Mouse (Mus musculus) embryo, embryonic 9.5 days (tissue): ENCODE results near the gene Pparg.

Source experiments
- DNase-seq: peaks from one replicate; pipeline ENCODE4 v3.0.0-alpha.2; 2017; ENCODE audit errors: extremely low spot score

The Pparg gene

DNA sequence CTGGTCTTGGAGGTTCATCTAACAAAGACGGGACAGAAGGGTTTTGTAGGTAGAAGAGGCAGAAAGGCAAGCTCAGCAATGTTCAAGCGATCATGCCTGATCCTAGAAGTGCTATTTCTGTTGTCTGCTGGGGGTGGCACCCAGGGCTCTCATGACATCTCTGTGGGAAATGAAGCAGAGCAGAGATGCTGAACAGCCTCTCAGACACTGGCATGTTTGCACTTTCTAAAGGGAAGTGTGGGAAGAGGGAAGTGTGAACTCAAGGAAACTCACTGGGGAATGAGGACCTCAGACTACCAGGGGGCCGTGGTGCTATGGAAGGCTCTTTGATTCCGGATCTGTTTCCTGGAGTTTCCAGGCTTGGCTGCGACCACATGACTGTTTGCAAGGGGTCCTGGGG lies 144.2 kb downstream of the Pparg start:
- no peak for DNase-seq

DNA sequence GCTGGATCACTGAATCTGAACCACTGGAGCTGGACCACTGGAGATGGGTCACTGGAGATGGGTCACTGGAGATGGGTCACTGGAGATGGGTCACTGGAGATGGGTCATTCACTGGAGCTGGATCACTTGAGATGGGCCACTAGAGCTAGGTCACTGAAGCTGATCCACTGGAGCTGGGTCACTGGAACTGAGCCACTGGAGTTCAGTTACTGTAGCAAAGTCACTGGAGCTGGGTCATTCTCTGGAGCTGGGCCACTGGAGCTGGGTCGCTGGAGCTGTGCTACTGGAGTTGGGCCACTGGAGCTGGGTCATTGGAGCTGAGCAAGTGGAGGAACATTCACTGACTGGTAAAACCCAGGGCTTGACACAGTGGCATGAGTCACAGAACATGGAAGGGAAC lies 145.7 kb downstream of the Pparg start:
- DNase-seq = no peak

DNA sequence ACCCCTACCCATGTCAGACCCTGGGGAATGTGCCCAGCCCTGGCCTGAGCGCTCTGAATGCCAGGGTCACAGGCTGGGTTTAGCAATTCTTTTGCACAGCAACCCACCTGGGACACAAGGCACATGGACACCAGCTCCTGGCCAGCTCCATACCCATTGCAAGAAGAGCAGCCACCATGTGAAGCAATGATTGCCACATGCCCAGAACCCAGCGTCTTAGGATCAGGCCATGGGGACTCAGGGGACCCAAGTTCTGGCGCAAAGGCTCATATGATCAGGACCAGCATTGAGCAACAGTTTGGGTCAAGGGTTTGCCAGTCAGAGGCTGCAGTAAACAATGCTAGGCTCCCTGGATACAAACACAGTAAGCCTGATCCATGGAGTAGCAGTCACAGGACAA lies 150.7 kb downstream of the Pparg start:
- no peak for DNase-seq

DNA sequence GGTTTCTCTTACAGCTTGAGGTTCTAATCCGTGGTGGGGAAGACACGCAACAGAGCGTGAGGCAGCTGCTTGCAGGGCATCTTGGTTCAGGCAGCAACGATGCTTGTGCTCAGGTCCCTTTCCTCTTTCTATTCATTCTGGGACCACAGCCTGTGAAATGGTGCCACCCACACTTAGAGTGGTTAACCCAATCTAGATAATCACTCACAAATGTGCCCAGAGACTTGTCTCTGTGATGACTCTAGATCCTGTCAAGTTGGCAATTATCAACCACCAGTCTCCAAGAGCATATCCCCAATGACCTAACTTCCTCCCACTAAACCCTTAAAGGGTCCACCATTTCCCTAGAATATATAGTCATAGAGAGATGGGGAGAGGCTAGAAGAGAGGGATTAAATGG lies 152.5 kb downstream of the Pparg start:
- no peak for DNase-seq

DNA sequence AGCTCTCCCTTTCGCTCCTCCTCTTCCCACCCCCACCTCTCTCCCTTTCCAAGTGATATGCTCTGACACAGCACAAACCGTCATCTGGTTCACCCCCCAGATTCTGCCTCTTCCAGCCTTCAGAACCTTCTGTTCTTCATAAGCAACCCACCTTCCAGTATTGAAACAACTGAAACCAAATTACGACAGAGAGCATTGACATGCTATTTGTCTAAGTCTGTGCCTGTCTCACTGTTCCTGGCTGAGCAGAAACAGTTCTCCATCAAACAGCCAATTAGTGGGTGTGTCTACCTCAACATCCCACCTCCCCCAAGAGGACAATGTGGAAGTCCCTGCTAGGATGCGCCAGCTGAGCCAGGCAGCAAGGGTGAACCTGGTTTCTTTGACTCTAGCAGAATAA lies 157.2 kb downstream of the Pparg start:
- no peak for DNase-seq

DNA sequence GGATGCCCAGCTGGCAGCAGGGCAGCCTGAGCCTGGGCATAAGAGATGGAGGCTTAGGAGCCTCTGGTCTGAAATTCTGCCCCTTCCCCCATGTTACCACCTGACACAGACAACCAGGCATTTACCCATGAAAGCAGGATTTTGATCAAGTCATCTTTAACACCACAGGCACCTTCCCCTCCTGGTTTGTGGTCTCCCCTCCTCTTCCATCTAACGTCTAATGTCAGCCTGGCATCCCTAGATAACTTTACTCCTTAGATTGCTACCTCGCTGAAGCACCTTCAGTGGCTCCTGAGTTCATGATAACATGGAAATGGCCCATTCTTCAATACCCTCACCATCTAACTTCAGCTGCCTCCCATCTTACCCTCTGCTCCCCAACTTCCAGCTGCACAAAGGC lies 157.6 kb downstream of the Pparg start:
- DNase-seq = no peak

DNA sequence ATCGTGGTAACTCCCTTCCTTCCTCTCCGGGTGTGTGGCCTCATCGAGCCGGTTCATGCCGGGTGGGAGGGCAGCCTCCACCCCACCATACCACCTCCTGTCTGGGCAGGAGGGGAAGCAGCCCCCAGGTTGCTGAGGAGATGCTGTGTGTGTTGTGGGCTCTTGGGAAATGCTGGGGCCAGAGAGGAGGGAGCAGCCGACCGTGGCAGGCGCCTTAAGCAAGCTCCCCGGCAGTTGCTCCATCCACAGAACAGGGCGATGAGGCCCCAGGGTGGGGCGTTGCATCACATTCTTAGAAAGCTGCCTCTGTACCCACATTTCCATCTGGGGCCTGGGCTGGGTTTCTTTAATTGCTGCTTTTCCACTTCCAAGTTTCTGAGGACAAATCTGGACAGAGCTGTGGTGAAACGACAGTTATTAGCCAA lies 158.5 kb downstream of the Pparg start:
- no peak for DNase-seq

DNA sequence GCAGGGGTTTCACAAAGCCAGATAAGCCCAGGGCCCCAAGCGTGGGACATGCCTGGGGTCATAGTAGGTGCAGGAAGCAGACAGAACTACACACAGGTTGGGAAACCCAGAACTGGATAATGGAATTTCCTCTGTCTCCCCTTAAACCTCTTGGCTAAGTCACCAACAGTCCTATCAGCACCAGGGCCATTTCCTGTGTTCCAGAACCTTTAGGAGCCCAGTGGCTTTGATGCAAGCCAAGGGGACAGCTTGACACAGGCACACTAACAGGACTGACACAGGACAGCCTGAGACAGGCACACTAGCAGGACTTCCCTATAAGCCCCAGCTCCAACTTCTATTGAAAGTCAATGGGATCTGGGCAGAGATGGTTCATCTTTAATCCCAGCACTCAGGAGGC lies 161.2 kb downstream of the Pparg start:
- DNase-seq = no peak

DNA sequence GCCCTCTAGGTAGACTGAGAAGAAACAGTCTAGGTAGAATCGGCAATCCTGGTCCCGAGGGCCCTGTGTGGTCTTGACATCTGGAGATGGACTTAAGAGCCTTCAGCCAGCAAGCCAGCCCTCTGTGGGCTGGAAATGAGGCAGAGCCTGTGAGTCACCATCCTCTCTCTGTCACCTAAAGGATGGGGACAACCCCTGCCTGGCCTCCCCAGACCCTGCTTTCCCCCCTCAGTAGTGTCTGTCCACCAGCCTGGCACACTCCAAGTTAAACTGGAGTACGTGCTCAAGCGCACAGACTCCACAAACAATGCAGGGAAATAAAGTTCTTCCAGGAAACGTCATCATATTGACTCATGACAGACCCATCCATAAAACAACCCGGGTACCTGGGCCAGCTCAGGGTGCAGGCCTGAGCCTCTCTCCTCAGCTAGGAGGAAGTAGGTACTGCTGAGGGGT lies 162.0 kb downstream of the Pparg start:
- DNase-seq = no peak

DNA sequence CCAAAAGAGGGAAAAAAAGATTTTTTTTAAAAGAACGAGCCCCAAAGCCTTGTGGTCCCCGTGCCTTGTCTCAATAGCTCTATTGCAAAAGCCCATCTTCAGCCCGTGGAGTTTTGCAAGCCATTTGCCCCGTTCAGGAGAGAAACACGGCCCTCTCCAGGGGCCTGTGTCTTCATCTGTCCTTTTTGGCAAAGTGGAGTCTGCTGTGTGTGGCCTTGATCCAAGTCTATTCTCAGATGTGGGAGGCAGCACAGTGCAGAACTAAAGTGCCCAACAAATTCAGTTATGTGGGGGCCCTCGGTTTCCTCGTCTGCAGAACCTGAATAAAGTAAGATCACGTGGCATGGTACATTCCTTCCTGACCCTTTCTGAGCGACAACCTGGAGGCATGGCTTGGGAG lies 162.4 kb downstream of the Pparg start:
- no peak for DNase-seq

DNA sequence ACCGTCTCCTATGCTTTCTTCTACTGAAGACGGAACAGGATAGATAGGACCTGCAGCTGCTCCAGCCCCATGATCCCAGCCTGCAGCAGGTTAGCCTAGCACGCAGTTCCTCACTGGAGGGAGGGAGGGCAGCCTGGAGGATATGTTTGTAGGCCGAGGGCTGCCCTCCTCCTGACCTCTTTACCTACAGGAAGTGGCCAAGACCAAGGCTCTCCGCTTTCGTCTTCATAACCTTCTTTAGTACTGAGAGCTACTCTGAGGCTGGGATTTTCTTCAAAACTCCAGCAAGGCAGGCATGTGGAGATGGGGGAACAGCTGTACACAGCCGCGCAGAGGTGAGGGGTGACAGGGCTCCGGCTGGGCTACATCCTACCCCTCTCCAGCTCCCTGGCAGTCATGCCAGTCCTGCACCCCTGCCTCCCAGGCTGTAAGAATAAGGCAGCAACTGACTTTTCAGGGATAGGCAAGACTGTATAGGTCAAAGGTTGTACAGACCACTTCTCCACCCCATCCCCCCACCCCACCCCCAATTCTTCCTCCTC lies 163.8 kb downstream of the Pparg start:
- no peak for DNase-seq

DNA sequence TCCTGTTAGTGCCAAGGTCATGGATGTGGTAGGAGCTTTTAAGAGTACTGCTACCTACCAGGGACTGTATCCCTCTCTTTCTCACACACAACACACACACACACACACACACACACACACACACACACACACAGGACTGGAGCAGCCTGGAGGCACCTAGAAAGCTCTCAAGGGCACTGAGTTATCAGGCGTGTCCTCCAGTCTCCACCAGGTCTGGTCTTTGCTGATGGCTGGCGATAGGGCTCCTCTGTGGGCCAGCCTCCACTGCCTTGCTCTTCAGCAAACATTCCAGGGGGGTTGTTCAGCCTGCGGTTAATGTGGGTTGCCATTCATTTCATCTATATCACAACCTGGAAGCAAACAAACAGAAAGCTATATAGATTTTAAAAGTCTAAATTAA lies 166.7 kb downstream of the Pparg start:
- DNase-seq = no peak

DNA sequence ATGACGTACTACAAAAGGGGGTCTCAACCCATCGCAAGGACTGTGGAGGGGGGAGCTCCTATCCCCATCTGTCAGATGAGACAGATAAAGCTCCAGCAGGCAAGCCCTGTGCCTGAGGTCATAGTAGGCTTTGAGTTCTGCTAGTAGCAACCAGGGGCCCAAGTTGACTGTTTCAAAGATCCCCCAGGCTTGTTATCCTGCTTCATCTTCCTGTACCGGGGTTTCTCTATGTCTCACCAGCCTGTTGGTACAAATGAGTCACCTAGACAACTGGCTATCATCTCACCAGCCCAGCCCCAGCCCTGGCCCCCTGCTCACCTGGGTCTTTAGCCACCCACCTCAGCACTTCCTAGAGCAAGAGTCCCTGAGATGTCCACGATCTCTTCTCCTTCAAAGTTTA lies 167.6 kb downstream of the Pparg start:
- DNase-seq = no peak

DNA sequence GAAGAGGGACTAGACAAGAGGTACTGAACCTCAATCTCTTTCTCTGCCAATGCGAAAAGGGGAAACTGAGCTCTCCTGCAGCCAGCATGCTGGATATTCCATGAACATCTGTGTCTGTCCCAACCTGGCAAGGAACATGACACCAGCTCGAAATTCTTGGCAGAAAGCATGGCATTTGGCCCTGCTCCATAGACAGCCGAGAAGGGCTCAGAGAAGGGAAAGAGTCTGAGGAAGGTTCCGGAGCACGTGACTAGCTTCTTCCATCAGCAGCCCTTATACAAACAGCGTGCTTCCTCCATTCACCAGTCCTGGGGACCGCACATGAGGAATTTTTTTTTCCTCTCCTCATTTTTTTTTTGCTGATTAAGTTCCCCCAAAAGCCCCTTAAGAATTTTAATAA lies 173.9 kb downstream of the Pparg start:
- DNase-seq = no peak

DNA sequence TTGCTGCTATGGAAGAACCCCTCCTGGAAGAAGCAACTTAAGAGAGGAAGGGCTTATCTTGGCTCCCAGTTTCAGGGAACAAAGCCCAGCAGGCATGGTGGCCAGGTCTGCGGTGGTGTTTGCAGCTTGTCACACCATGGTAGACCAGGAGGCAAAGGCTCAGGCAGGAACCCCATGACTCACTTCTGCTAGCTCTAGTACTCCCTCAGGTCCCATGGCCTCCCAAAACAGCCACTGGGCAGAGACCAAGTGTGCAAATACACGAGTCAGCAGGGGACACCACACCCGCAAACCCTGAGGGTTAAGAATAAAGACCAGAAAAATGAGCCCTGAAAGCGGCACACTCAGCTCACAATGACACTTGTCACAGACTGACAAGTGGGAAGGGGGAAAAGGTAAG lies 175.4 kb downstream of the Pparg start:
- DNase-seq = no peak

DNA sequence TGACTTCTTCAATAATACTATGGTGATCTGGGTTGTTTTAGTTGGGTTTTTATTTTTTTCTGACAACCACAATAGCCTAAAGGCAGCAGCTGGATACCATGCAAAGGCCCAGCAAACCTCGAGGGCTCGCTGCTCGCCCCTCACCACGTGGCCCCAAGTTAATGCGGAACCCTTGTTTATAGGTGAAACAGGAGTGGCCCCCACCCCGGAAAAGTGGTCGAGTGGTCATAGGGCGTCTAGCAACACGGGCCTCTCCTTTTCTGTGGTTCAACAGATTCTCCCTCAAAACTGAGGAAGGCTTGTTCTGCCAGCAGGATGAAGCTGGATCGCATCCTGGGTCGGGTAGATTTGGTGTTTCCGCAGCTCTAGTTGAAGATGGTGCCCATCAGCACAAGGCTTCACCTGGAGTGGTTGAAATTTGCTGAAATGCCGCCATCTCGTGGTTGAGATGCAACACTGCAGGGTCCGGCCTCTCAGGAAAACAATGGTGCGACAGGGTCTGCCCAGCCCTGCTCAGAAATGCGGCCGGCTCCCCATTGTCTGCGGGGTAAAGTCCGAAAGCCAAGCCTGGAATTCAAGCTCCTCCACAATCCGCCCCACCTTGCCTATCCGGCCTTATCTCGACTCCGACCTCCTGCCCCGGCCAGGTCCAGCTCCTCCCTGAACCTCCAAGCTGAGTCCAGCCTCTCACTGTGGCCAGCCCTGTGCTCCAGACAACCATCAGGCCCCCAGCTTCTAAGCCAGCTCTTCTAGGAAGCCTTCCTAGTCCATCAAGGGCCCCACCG lies 178.1 kb downstream of the Pparg start:
- peak; percentile 90 for DNase-seq
